Mouse (Mus musculus): ENCODE data around the gene Gm10720. TPM values are rescaled to one million over a fixed set of nuclear protein-coding genes. Genes with fewer than 3 reads are reported as not detected.
"Not testable (repeated sequence)": the region's sequence is repeated elsewhere in the genome, so short reads cannot be mapped to it uniquely, and the experiment has no call there.

The Gm10720 gene
- total and polyA plus RNA-seq, 2 experiments from 2014 or later: not detected

GRCm38 (mm10) chr9:3025653-3026052, 10.2 kb downstream of the Gm10720 start:
- not testable (repeated sequence) for H3K9me3 ChIP-seq (ENCODE audit: low read length); H3K9ac ChIP-seq; H3K36me3 ChIP-seq (ENCODE audit: insufficient read depth); H3K27ac ChIP-seq (ENCODE audit: low read depth, low read length); H3K27me3 ChIP-seq (ENCODE audit: insufficient read depth, low read length); ATAC-seq; H3K4me3 ChIP-seq (ENCODE audit: low read depth, low read length); H3K4me1 ChIP-seq (ENCODE audit: insufficient read depth); H3K4me2 ChIP-seq (ENCODE audit: low read depth); DNase-seq
- WGBS: 72% methylated on average over 4 of the region's 6 CpGs

DNA sequence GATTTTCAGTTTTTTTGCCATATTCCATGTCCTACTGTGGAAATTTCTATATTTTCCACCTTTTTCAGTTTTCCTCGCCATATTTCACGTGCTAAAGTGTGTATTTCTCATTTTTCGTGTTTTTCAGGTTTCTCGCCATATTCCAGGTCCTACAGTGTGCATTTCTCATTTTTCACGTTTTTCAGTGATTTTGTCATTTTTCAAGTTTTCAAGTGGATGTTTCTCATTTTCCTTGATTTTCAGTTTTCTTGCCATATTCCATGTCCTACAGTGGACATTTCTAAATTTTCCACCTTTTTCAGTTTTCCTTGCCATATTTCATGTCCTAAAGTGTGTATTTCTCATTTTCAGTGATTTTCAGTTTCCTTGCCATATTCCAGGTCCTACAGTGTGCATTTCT, 10.7 kb downstream of the Gm10720 start:
- H3K27ac ChIP-seq (ENCODE audit: low read depth, low read length); H3K4me2 ChIP-seq (ENCODE audit: low read depth); H3K9me3 ChIP-seq (ENCODE audit: low read length); H3K36me3 ChIP-seq (ENCODE audit: insufficient read depth); ATAC-seq; H3K27me3 ChIP-seq (ENCODE audit: insufficient read depth, low read length); DNase-seq; H3K9ac ChIP-seq; H3K4me1 ChIP-seq (ENCODE audit: insufficient read depth); H3K4me3 ChIP-seq (ENCODE audit: low read depth, low read length): not testable (repeated sequence)
- 81% methylated on average over 5 of the region's 5 CpGs for WGBS

DNA sequence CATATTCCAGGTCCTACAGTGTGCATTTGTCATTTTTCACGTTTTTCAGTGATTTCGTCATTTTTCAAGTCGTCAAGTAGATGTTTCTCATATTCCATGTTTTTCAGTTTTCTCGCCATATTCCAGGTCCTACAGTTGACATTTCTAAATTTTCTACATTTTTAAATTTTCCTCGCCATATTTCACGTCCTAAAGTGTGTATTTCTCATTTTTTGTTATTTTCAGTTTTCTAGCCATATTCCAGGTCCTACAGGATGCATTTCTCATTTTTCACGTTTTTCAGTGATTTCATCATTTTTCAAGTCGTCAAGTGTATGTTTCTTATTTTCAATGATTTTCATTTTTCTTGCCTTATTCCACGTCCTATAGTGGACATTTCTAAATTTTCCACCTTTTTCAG, 11.3 kb downstream of the Gm10720 start:
- H3K27ac ChIP-seq (ENCODE audit: low read depth, low read length); DNase-seq; H3K9me3 ChIP-seq (ENCODE audit: low read length); H3K9ac ChIP-seq; H3K27me3 ChIP-seq (ENCODE audit: insufficient read depth, low read length); H3K4me1 ChIP-seq (ENCODE audit: insufficient read depth); H3K36me3 ChIP-seq (ENCODE audit: insufficient read depth); ATAC-seq; H3K4me2 ChIP-seq (ENCODE audit: low read depth); H3K4me3 ChIP-seq (ENCODE audit: low read depth, low read length): not testable (repeated sequence)
- 71% methylated on average over 9 of the region's 9 CpGs for WGBS

DNA sequence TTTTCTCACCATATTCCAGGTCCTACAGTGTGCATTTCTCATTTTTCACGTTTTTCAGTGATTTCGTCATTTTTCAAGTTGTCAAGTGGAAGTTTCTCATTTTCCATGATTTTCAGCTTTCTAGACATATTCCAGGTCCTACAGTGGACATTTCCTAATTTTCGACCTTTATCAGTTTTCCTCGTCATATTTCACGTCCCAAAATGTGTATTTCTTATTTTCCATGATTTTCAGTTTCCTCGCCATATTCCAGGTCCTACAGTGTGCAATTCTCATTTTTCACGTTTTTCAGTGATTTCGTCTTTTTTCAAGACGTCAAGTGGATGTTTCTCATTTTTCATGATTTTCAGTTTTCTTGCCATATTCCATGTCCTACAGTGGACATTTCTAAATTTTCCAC, 11.7 kb downstream of the Gm10720 start:
- H3K9ac ChIP-seq; H3K27ac ChIP-seq (ENCODE audit: low read depth, low read length); H3K4me2 ChIP-seq (ENCODE audit: low read depth); H3K4me3 ChIP-seq (ENCODE audit: low read depth, low read length); H3K36me3 ChIP-seq (ENCODE audit: insufficient read depth); H3K4me1 ChIP-seq (ENCODE audit: insufficient read depth); H3K27me3 ChIP-seq (ENCODE audit: insufficient read depth, low read length); H3K9me3 ChIP-seq (ENCODE audit: low read length): not testable (repeated sequence)
- ATAC-seq (0 out of 2 replicates have a peak, but pooled peaks have one; percentile 7), DNase-seq (peak; percentile 52)
- WGBS: 76% methylated on average over 9 of the region's 9 CpGs

- H3K9me3 ChIP-seq (ENCODE audit: low read length); DNase-seq: not testable (repeated sequence)
These were observed 14.0 kb downstream of the Gm10720 start for GRCm38 (mm10) chr9:3029276-3030000.

DNA sequence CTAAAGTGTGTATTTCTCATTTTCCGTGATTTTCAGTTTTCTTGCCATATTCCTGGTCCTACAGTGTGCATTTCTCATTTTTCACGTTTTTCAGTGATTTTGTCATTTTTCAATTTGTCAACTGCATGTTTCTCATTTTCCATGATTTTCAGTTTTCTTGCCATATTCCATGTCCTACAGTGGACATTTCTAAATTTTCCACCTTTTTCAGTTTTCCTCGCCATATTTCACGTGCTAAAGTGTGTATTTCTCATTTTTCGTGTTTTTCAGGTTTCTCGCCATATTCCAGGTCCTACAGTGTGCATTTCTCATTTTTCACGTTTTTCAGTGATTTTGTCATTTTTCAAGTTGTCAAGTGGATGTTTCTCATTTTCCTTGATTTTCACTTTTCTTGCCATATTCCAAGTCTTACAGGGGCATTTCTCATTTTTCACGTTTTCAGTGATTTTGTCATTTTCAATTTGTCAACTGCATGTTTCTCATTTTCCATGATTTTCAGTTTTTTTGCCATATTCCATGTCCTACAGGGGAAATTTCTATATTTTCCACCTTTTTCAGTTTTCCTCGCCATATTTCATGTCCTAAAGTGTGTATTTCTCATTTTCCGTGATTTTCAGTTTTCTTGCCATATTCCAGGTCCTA, 15.3 kb downstream of the Gm10720 start:
- not testable (repeated sequence) for H3K4me3 ChIP-seq (ENCODE audit: low read depth, low read length); H3K9me3 ChIP-seq (ENCODE audit: low read length); H3K4me2 ChIP-seq (ENCODE audit: low read depth); H3K27me3 ChIP-seq (ENCODE audit: insufficient read depth, low read length); H3K4me1 ChIP-seq (ENCODE audit: insufficient read depth); H3K36me3 ChIP-seq (ENCODE audit: insufficient read depth); H3K9ac ChIP-seq; H3K27ac ChIP-seq (ENCODE audit: low read depth, low read length)
- peak; percentile 91 for DNase-seq
- 0 out of 2 replicates have a peak, but pooled peaks have one; percentile 28 for ATAC-seq
- WGBS: 69% methylated on average over 2 of the region's 10 CpGs

More at GRCm38 (mm10) chr9:3029276-3030000, 14.0 kb downstream of the Gm10720 start:
- H3K4me3 ChIP-seq (ENCODE audit: low read depth, low read length); H3K4me2 ChIP-seq (ENCODE audit: low read depth); H3K4me1 ChIP-seq (ENCODE audit: insufficient read depth); H3K9ac ChIP-seq; ATAC-seq; H3K27me3 ChIP-seq (ENCODE audit: insufficient read depth, low read length); H3K36me3 ChIP-seq (ENCODE audit: insufficient read depth); H3K27ac ChIP-seq (ENCODE audit: low read depth, low read length): not testable (repeated sequence)
- 70% methylated on average over 11 of the region's 16 CpGs for WGBS

GRCm38 (mm10) chr9:3034299-3034698, 18.8 kb downstream of the Gm10720 start, which contains the start of gene Gm17535:
TSS of gene Gm17535 (plus strand) at chr9:3034599.
- not testable (repeated sequence) for DNase-seq; H3K4me3 ChIP-seq (ENCODE audit: low read depth, low read length); H3K36me3 ChIP-seq (ENCODE audit: insufficient read depth); H3K9me3 ChIP-seq (ENCODE audit: low read length); H3K27ac ChIP-seq (ENCODE audit: low read depth, low read length); ATAC-seq; H3K4me2 ChIP-seq (ENCODE audit: low read depth); H3K9ac ChIP-seq; H3K27me3 ChIP-seq (ENCODE audit: insufficient read depth, low read length); H3K4me1 ChIP-seq (ENCODE audit: insufficient read depth)
- no CpG with 5 or more reads among the region's 8 CpGs for WGBS

GRCm38 (mm10) chr9:3036577-3036976, 21.1 kb downstream of the Gm10720 start, which contains the start of gene Gm10715:
TSS of gene Gm10715 (plus strand) at chr9:3036877.
- not testable (repeated sequence) for ATAC-seq; H3K27ac ChIP-seq (ENCODE audit: low read depth, low read length); H3K4me2 ChIP-seq (ENCODE audit: low read depth); H3K36me3 ChIP-seq (ENCODE audit: insufficient read depth); H3K9ac ChIP-seq; DNase-seq; H3K9me3 ChIP-seq (ENCODE audit: low read length); H3K4me1 ChIP-seq (ENCODE audit: insufficient read depth); H3K4me3 ChIP-seq (ENCODE audit: low read depth, low read length); H3K27me3 ChIP-seq (ENCODE audit: insufficient read depth, low read length)
- 85% methylated on average over 6 of the region's 8 CpGs for WGBS

DNA sequence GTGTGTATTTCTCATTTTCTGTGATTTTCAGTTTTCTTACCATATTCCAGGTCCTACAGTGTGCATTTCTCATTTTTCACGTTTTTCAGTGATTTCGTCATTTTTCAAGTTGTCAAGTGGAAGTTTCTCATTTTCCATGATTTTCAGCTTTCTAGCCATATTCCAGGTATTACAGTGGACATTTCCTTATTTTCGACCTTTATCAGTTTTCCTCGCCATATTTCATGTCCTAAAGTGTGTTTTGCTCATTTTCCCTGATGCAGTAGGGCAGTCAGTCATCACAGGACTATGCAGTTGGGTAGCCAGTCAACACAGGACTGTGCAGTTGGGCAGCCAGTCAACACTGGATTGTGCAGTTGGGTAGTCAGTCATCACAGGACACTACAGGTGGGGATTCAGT, 22.7 kb downstream of the Gm10720 start:
- ATAC-seq; H3K27me3 ChIP-seq (ENCODE audit: insufficient read depth, low read length); H3K4me2 ChIP-seq (ENCODE audit: low read depth); H3K4me1 ChIP-seq (ENCODE audit: insufficient read depth); H3K9me3 ChIP-seq (ENCODE audit: low read length); H3K36me3 ChIP-seq (ENCODE audit: insufficient read depth); H3K27ac ChIP-seq (ENCODE audit: low read depth, low read length); H3K4me3 ChIP-seq (ENCODE audit: low read depth, low read length); H3K9ac ChIP-seq: not testable (repeated sequence)
- peak; percentile 1 for DNase-seq
- 65% methylated on average over 4 of the region's 4 CpGs for WGBS

Data from forebrain, postnatal 0 days (tissue).